Mouse (Mus musculus) neural tube, embryonic 14.5 days (tissue): ENCODE results near the gene Stoml2. TPM values are rescaled to one million over a fixed set of nuclear protein-coding genes. Genes with fewer than 3 reads are reported as not detected.

Experiments
- ATAC-seq: fragments of 200-750 bp; cut with Nextera tagmentation; 2 replicates; pipeline ENCODE4 v1.8.0; 2017; ENCODE audit warnings: low read depth, mild to moderate bottlenecking, moderate TSS enrichment, moderate library complexity
- H3K27ac ChIP-seq: fragments of 300-500 bp; sonication (generic); 2 replicates; pipeline ENCODE4 v1.5.1; 2014; ENCODE audit warnings: low read depth, mild to moderate bottlenecking, control low read depth, low read length, moderate library complexity, mixed read lengths
- H3K27me3 ChIP-seq: fragments of 300-500 bp; sonication (generic); 2 replicates; pipeline ENCODE4 v1.6.1; 2014; ENCODE audit warnings: low read length; ENCODE audit not compliant: control insufficient read depth, insufficient read depth
- H3K36me3 ChIP-seq: fragments of 300-500 bp; sonication (generic); 2 replicates; pipeline ENCODE4 v1.6.1; 2014; ENCODE audit warnings: low read length, mixed read lengths; ENCODE audit not compliant: control insufficient read depth, insufficient read depth
- H3K4me1 ChIP-seq: fragments of 300-500 bp; sonication (generic); 2 replicates; pipeline ENCODE4 v1.6.1; 2014; ENCODE audit warnings: low read length; ENCODE audit not compliant: control insufficient read depth, insufficient read depth
- H3K4me2 ChIP-seq: fragments of 300-500 bp; sonication (generic); 2 replicates; pipeline ENCODE4 v1.6.1; 2014; ENCODE audit warnings: mild to moderate bottlenecking, low read depth, low read length, control low read depth
- H3K4me3 ChIP-seq: fragments of 300-500 bp; sonication (generic); 2 replicates; pipeline ENCODE4 v1.5.1; 2014; ENCODE audit warnings: low read depth, low read length, control low read depth, mixed read lengths
- H3K9ac ChIP-seq: fragments of 300-500 bp; sonication (generic); replicated peaks from 2 replicates; pipeline ENCODE4 v1.6.1; 2014; ENCODE audit warnings: low read depth, mild to moderate bottlenecking, control low read depth, low read length, mixed read lengths
- H3K9me3 ChIP-seq: fragments of 300-500 bp; sonication (generic); 2 replicates; pipeline ENCODE4 v1.6.1; 2016; ENCODE audit warnings: low read length; ENCODE audit not compliant: control insufficient read depth
- WGBS: fragments of 180-500 bp; shearing (Covaris S2); extraction: QIAGEN DNeasy Blood & Tissue Kit; methylation state at CpG from one replicate; pipeline ENCODE4 v1.1.7; 2014; 5-methylcytosine and 5-hydroxymethylcytosine counted together
- polyA plus RNA-seq: library from polyadenylated mRNA; unstranded; fragments of >200 nt; fragmentation: Nextera tagmentation; extraction: Ambion mirVana; gene quantifications from 2 replicates; pipeline ENCODE4 v1.2.1, GENCODE M21; 2014

Gene Stoml2
- polyA plus RNA-seq, 1 experiment from 2014 or later, result 227 TPM

DNA sequence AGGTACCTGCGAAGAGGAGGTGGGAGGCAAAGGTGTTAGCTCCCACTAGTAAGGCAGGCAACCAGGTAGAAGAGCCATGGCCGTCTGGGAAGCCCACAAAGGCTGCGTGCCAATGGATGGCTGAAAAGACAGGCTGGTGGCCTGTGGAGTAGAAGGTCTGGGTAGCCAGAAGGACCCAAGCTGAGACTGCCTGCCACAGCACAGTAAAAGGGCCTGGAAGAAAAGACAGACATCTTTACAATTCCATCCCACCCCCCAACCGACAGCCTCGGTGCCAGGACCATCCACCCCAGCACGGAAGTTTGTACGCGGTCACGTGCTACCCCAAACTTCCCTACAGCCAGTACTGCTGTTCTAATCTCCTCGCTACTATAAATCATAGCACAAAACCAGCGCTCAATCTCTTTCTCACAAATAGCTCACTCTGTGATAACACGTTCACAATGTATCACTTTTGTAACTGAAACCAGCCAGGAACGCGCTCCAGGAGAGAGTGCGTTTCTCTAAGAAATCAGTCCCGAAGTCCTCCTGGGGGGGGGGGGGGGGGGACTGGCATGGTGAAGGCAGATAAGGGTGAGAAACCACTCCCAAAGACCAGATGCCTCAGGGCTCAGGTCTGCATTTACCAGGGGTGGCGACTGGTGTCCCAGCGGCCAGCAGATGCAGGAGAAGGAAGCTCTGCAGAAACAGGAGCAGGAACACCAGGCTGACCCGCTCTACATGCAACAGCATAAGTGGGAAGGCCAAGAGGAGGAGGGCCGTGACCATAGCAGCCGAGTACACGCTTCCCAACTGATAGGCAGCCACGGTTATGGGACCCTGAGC lies 11.7 kb downstream of the Stoml2 start:
- Histone ChIP-seq H3K9me3 (no peaks in the 10 kb centered on the region), H3K27me3 (no peaks in the 10 kb centered on the region), H3K4me3 (no peak overlapping the region), H3K4me1 (peaks cover 11% of the 10 kb centered on the region), H3K9ac (no peak overlapping the region), H3K36me3 (peaks cover 40% of the 10 kb centered on the region), H3K4me2 (no peak overlapping the region), H3K27ac (no peak overlapping the region)
- no peak for ATAC-seq
- 92% methylated on average over 22 of the region's 23 CpGs for WGBS

DNA sequence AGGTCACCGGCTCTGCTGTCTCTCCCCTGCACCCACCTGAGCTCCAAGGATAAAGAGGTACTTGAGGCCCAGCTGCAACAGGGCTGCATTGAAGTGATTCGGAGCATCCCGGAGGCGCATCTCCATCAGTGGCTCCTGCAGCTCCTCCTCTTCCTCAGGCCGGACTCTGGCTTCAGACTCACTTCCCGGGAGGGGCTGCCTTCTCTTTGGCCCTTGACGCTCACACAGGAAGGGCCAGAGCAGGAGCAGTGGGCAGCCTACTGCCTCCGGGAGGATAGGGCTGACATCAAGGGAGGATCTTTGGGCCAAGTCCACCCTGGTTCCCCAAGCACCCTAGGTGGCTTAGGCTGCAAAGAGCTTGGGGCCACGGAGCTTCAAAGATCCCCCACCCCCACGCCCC lies 12.3 kb downstream of the Stoml2 start:
- 93% methylated on average over 10 of the region's 10 CpGs for WGBS
- Histone ChIP-seq H3K4me1 (peaks cover 4% of the 10 kb centered on the region), H3K4me2 (no peak overlapping the region), H3K27me3 (no peaks in the 10 kb centered on the region), H3K9ac (no peak overlapping the region), H3K27ac (no peak overlapping the region), H3K36me3 (peaks cover 40% of the 10 kb centered on the region), H3K4me3 (no peak overlapping the region), H3K9me3 (no peaks in the 10 kb centered on the region)
- ATAC-seq, result no peak

DNA sequence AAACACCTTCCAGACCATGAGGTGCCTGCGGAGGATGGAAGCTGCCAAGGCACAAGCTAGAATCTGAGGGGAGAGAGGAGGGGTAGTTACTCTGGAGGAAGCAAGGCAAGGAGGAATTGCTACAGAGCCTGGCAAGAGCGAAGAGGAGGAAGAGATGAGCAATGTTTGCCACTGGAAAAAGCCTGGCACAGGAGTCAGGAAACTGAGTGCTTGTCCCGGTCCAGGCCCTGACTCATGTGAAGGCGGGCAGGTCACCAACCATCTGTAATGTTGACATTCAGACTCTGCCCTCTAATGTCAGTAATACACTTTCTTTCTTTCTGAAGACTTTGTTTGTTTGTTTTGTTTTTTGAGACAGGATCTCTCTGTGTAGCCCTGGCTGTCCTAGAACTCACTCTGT lies 13.4 kb downstream of the Stoml2 start:
- H3K27ac ChIP-seq, result no peak overlapping the region
- no peaks in the 10 kb centered on the region for H3K9me3 ChIP-seq
- no peak for ATAC-seq
- no peak overlapping the region for H3K4me2 ChIP-seq
- peaks cover 36% of the 10 kb centered on the region for H3K36me3 ChIP-seq
- no peaks in the 10 kb centered on the region for H3K27me3 ChIP-seq
- WGBS, result 97% methylated on average over 4 of the region's 4 CpGs
- H3K4me3 ChIP-seq, result no peak overlapping the region
- H3K4me1 ChIP-seq, result no peaks in the 10 kb centered on the region
- no peak overlapping the region for H3K9ac ChIP-seq

DNA sequence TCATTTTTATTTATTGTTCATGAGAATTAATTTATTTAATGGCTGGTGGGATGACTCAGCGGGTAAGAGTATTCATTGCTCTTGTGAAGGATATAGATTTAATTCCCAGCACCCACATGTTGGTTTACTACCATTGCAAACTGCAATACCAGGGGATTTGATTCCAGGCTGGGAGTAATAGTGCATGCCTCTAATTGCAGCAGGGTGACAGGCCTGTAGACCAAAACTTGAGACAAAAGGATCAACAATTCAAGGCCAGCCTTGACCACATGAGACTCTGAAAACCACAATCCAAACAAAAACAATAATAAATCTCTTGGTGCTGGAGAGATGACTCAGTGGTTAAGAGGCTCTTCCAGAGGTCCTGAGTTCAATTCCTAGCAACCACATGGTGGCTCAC lies 19.4 kb downstream of the Stoml2 start:
- H3K27ac ChIP-seq, result no peak overlapping the region
- no peaks in the 10 kb centered on the region for H3K27me3 ChIP-seq
- no peaks in the 10 kb centered on the region; the same call in 1 of the 2 replicates for H3K36me3 ChIP-seq
- 0 out of 2 replicates have a peak, but pooled peaks cover 3% of the 10 kb centered on the region for H3K4me1 ChIP-seq
- no peaks in the 10 kb centered on the region for H3K9me3 ChIP-seq
- no peak overlapping the region for H3K4me2 ChIP-seq
- no peak for ATAC-seq
- H3K4me3 ChIP-seq, result no peak overlapping the region
- 98% methylated on average over 1 of the region's 1 CpGs for WGBS
- no peak overlapping the region for H3K9ac ChIP-seq

DNA sequence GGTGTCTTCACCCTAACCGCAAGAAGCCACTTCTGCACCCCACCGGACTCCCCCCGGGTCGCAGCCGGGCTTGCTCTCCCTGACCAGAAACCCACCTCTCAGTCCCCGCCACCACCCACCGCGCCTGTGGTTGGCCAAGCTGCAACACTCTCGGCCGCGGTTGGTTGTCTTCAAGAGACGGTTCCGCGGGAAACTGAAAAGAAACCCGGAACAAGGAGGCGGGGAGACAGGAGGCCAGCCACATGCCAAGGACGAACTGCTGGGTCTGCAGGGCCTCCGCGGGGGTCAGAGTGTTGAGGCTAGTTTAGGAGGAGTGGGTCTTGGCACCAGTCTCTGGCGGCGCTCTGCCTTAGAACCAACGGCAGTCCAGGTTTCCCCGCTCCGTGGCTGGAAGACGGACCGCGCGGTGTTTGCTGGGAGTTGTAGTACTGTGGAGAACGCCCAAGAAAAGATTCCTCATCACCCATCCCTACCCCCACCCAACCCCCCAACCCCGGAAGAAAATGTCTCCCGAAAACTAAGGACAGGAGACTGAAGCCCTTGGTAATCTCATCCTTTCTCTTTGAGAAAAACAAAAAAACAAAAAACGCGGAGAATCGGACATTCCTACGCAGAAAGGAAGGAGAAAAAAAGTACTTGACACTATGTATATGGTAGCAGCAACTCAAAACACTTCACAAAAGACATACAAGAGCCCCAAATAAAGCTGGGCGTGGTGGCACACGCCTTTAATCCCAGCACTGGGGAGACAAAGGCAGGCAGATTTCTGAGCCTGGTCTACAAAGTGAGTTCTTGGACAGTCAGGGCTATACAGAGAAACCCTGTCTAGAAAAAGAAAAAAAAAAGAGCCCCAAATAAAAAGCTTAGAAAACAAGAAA lies 21.1 kb downstream of the Stoml2 start, which contains the start of gene Fancg:
Gene Fancg, minus strand, starts transcription at position 346 of the 878 bp plus-strand sequence.
- 1% methylated on average over 37 of the region's 37 CpGs for WGBS
- H3K9ac ChIP-seq, result peak within 1 kb of the TSS; percentile 39
- H3K4me3 ChIP-seq, result peak within 1 kb of the TSS; percentile 69
- H3K4me1 ChIP-seq, result 0 out of 2 replicates have a peak, but pooled peaks cover 3% of the 10 kb centered on the region
- no peak within 1 kb of the TSS for H3K27ac ChIP-seq
- peak; percentile 93 for ATAC-seq
- H3K4me2 ChIP-seq, result peak within 1 kb of the TSS; percentile 63
- H3K9me3 ChIP-seq, result no peaks in the 10 kb centered on the region
- H3K36me3 ChIP-seq, result no peaks in the 10 kb centered on the region; the same call in 1 of the 2 replicates
- no peaks in the 10 kb centered on the region for H3K27me3 ChIP-seq

DNA sequence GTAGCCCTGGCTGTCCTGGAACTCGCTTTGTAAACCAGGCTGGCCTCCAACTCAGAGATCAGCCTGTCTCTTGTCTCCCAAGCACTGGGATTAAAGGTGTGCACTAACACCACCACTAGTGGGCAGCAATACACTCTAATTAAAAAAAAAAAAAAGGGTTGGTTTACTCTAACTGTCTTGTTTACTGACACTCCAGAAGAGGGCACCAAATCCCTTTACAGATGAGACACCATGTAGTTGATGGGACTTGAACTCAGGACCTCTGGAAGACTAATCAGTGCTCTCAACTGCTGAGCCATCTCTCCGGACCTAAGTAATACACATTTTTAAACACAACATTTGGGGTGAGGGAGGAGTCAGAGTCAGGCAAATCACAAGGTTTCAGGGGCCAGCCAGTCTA lies 25.7 kb downstream of the Stoml2 start:
- Histone ChIP-seq H3K9me3 (no peaks in the 10 kb centered on the region), H3K4me1 (0 out of 2 replicates have a peak, but pooled peaks cover 3% of the 10 kb centered on the region), H3K36me3 (no peaks in the 10 kb centered on the region; the same call in 1 of the 2 replicates), H3K27ac (no peak overlapping the region), H3K4me3 (no peak overlapping the region), H3K27me3 (no peaks in the 10 kb centered on the region), H3K4me2 (no peak overlapping the region), H3K9ac (no peak overlapping the region)
- 65% methylated on average over 2 of the region's 2 CpGs for WGBS
- ATAC-seq, result no peak

DNA sequence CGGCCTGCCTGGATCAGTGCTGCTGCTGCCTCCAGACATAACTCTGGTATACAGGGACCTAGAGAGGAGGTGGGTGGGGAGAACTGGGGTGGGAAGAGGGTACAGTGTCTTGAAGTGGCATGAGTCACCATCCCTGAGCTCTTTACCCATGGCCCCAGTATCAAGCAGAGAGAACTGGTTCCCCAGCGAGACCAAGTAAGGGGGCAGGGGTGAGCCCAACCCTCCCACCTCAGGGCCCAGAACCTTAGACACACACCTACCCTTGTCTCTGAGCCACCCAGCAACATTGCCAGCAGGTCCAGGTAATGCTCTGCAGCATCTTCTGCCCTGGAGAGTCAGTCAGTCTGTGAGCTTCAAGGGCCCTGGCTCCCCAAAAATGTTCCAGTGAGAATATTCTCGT lies 26.6 kb downstream of the Stoml2 start:
- H3K36me3 ChIP-seq, result no peaks in the 10 kb centered on the region; the same call in 1 of the 2 replicates
- H3K27me3 ChIP-seq, result no peaks in the 10 kb centered on the region
- H3K27ac ChIP-seq, result no peak overlapping the region
- H3K9me3 ChIP-seq, result no peaks in the 10 kb centered on the region
- ATAC-seq, result no peak
- H3K4me3 ChIP-seq, result no peak overlapping the region
- H3K9ac ChIP-seq, result no peak overlapping the region
- no peak overlapping the region for H3K4me2 ChIP-seq
- WGBS, result 96% methylated on average over 3 of the region's 3 CpGs
- H3K4me1 ChIP-seq, result 0 out of 2 replicates have a peak, but pooled peaks cover 3% of the 10 kb centered on the region

DNA sequence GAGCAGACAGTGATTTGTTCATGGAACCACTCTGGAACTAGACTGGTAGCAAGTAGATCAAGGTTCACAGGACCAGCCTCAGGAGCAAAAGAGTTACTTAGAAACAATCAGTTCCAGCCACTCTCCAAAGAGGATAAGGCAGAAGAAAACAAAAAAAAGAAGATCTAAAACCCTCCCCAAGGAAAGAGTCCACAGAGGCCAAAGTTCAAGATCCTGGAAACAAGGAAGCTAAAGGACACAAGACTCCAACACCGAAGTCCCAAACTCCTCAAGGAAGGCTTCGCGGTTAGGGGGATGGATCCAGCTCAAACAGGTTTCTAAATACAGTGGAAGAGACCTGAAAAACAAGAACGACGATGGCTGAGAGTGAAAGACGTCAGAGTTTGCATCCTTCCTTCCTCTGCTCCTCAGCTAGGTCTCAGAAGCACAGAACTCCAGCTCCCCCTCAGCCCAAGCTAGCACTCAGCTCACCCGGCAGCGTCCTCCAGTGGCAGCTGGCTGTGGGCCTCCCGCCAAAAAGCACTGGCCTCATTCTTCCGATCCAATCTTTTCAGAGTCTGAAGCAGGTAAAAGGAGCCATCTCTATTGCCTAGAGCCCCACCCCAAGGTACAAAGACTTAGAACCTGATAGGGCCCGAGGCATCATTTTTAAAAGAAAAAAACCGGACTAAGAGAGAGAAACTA lies 28.6 kb downstream of the Stoml2 start:
- peaks cover under 1% of the 10 kb centered on the region; the same call in 1 of the 2 replicates for H3K36me3 ChIP-seq
- no peak overlapping the region for H3K4me3 ChIP-seq
- no peak overlapping the region for H3K9ac ChIP-seq
- ATAC-seq, result no peak
- peaks cover 12% of the 10 kb centered on the region for H3K4me1 ChIP-seq
- H3K27me3 ChIP-seq, result peaks cover 3% of the 10 kb centered on the region; the same call in 1 of the 2 replicates
- WGBS, result 82% methylated on average over 12 of the region's 12 CpGs
- H3K27ac ChIP-seq, result no peak overlapping the region
- H3K9me3 ChIP-seq, result no peaks in the 10 kb centered on the region
- H3K4me2 ChIP-seq, result no peak overlapping the region
